Comparison of ENCODE assay signal across 7 mouse cellular contexts in the genomic region with DNA sequence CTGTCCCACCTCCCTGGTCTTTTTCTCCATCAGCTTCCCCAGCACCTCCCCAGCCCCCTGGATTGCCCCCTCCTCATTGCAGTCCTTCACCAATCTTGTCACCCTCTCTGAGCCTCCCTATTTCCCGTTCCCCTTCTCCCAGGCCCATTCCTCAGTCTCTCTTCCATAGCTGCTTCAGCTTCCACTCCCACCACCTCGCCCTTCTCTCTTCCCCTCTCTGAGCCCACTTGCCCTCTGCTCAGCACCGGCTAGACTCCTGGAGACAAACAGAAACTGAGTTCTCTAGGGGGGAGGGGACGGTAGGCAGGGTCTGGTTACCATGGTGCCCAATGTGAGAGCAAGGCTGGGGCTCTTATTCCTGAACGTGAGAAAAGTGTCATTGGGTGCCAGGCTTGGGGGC. TPM values are rescaled to one million over a fixed set of nuclear protein-coding genes. Genes with fewer than 3 reads are reported as not detected.
DNase-seq lines count a peak whose midpoint lies in the region; ATAC-seq and TF ChIP-seq lines count a peak whose summit lies in the region.

No protein-coding gene starts in this region.

- peaks cover 13% of the 10 kb centered on the region for H3K27me3 ChIP-seq in megakaryocyte, embryonic 14.5 days (replicated peaks)
- peaks cover 8% of the 10 kb centered on the region for H3K27me3 ChIP-seq in embryonic facial prominence, embryonic 13.5 days
- no peaks in the 10 kb centered on the region for H3K27me3 ChIP-seq in intestine, postnatal 0 days (replicated peaks; ENCODE audit: control insufficient read depth, insufficient read depth, low read length)

- peaks cover 5% of the 10 kb centered on the region for H3K9me3 ChIP-seq in megakaryocyte, embryonic 14.5 days
- H3K9me3 ChIP-seq in embryonic facial prominence, embryonic 13.5 days: no peaks in the 10 kb centered on the region
- no peaks in the 10 kb centered on the region for H3K9me3 ChIP-seq in intestine, postnatal 0 days (ENCODE audit: control insufficient read depth)

- TF ChIP-seq CTCF in intestine, postnatal 0 days (IDR thresholded peaks at IDR 0.05; ENCODE audit: low read depth): no peak
- TF ChIP-seq CTCF in olfactory bulb, adult 2 months (IDR thresholded peaks at IDR 0.05; ENCODE audit: insufficient read depth, low read depth, low read length): no peak

- under 1% methylated on average over 5 of the region's 5 CpGs for WGBS in embryonic facial prominence, embryonic 13.5 days
- 3% methylated on average over 5 of the region's 5 CpGs for WGBS in intestine, postnatal 0 days
- WGBS in olfactory bulb, adult 2 months: 3% methylated on average over 5 of the region's 5 CpGs

- H3K4me2 ChIP-seq in embryonic facial prominence, embryonic 13.5 days: peak overlapping the region; percentile 80
- H3K4me2 ChIP-seq in intestine, postnatal 0 days (replicated peaks; ENCODE audit: low read depth): peak overlapping the region; percentile 91

- DNase-seq in cerebellum, adult 11 months: no peak

- no peaks in the 10 kb centered on the region for H3K36me3 ChIP-seq in megakaryocyte, embryonic 14.5 days (replicated peaks; ENCODE audit: low read length)
- no peaks in the 10 kb centered on the region for H3K36me3 ChIP-seq in embryonic facial prominence, embryonic 13.5 days
- no peaks in the 10 kb centered on the region for H3K36me3 ChIP-seq in intestine, postnatal 0 days (ENCODE audit: control insufficient read depth, insufficient read depth)

- H3K9ac ChIP-seq in embryonic facial prominence, embryonic 13.5 days: peak overlapping the region; percentile 78
- no peak overlapping the region for H3K9ac ChIP-seq in intestine, postnatal 0 days (ENCODE audit: low read depth, low read length)

- peak overlapping the region; percentile 92 for H3K4me3 ChIP-seq in megakaryocyte, embryonic 14.5 days (replicated peaks)
- H3K4me3 ChIP-seq in embryonic facial prominence, embryonic 13.5 days: peak overlapping the region; percentile 64
- peak overlapping the region; percentile 64 for H3K4me3 ChIP-seq in intestine, postnatal 0 days (ENCODE audit: low read depth, low read length)
- H3K4me3 ChIP-seq in olfactory bulb, adult 2 months (ENCODE audit: insufficient read depth, low read depth, low read length): peak overlapping the region; percentile 86

- TF ChIP-seq POLR2A in olfactory bulb, adult 2 months (IDR thresholded peaks at IDR 0.05; ENCODE audit: insufficient read depth, low read depth, low read length): no peak

- H3K27ac ChIP-seq in embryonic facial prominence, embryonic 13.5 days: peak overlapping the region; percentile 78; the same call in 1 of the 2 replicates
- no peak overlapping the region for H3K27ac ChIP-seq in intestine, postnatal 0 days (ENCODE audit: low read depth, low read length)
- H3K27ac ChIP-seq in olfactory bulb, adult 2 months (ENCODE audit: insufficient read depth, low read depth, low read length): no peak overlapping the region

- ATAC-seq in megakaryocyte, adult 5-6 weeks (ENCODE audit: poor library complexity, severe bottlenecking): no peak
- no peak for ATAC-seq in embryonic facial prominence, embryonic 13.5 days (ENCODE audit: insufficient number of reproducible peaks, insufficient read depth, low FRiP score, low TSS enrichment, low read depth)
- ATAC-seq in intestine, postnatal 0 days: no peak
- ATAC-seq in granulocyte monocyte progenitor cell, adult 5-6 weeks (replicated peaks; ENCODE audit: poor library complexity, severe bottlenecking): no peak

- peaks cover 22% of the 10 kb centered on the region for H3K4me1 ChIP-seq in megakaryocyte, embryonic 14.5 days
- H3K4me1 ChIP-seq in embryonic facial prominence, embryonic 13.5 days: peaks cover 14% of the 10 kb centered on the region
- H3K4me1 ChIP-seq in intestine, postnatal 0 days (replicated peaks; ENCODE audit: control insufficient read depth, insufficient read depth, low read length): 0 out of 2 replicates have a peak, but pooled peaks cover 2% of the 10 kb centered on the region
- peaks cover 11% of the 10 kb centered on the region for H3K4me1 ChIP-seq in olfactory bulb, adult 2 months (ENCODE audit: control insufficient read depth, insufficient read depth, low read length)

RNA-seq across cellular contexts. Expression of a gene that starts 9.1 kb away (rescaled TPM):
- polyA plus RNA-seq in megakaryocyte, embryonic 14.5 days (2012; ENCODE audit: insufficient read depth, low replicate concordance): not detected in 2 replicates
- 0.29 TPM in 1 of 2 replicates, not detected in the other for total RNA-seq in megakaryocyte, adult 5-6 weeks (2015)
- 0.22 TPM in 1 of 2 replicates, not detected in the other for total RNA-seq in megakaryocyte, adult 5-6 weeks (2017)
- polyA plus RNA-seq in embryonic facial prominence, embryonic 13.5 days (2015; fragmentation: Nextera tagmentation; extraction: Ambion mirVana): 4.1 and 4.9 TPM in 2 replicates
- 0.55 and 0.58 TPM in 2 replicates for polyA plus RNA-seq in intestine, postnatal 0 days (2015; fragmentation: Nextera tagmentation; extraction: Ambion mirVana)
- polyA plus RNA-seq in olfactory bulb, adult 2 months (2012; ENCODE audit: insufficient read depth, insufficient read length, low replicate concordance, missing spikeins): not detected in 2 replicates
- total RNA-seq in granulocyte monocyte progenitor cell, adult 5-6 weeks (2014; fragmentation: Nextera tagmentation): 1.1 TPM in 1 of 2 replicates, not detected in the other
- 0.15 TPM in 1 of 2 replicates, not detected in the other for total RNA-seq in granulocyte monocyte progenitor cell, adult 5-6 weeks (2017)

RNA-seq across cellular contexts. Expression of a gene that starts 10.9 kb away (rescaled TPM):
- polyA plus RNA-seq in megakaryocyte, embryonic 14.5 days (2012; ENCODE audit: insufficient read depth, low replicate concordance): not detected in 2 replicates
- 0.42 TPM in 1 of 2 replicates, not detected in the other for total RNA-seq in megakaryocyte, adult 5-6 weeks (2015)
- not detected in 2 replicates for total RNA-seq in megakaryocyte, adult 5-6 weeks (2017)
- polyA plus RNA-seq in embryonic facial prominence, embryonic 13.5 days (2015; fragmentation: Nextera tagmentation; extraction: Ambion mirVana): 0.19 and 1.4 TPM in 2 replicates
- polyA plus RNA-seq in intestine, postnatal 0 days (2015; fragmentation: Nextera tagmentation; extraction: Ambion mirVana): 0.51 and 0.60 TPM in 2 replicates
- polyA plus RNA-seq in olfactory bulb, adult 2 months (2012; ENCODE audit: insufficient read depth, insufficient read length, low replicate concordance, missing spikeins): not detected in 2 replicates
- 4.1 TPM in 1 of 2 replicates, not detected in the other for total RNA-seq in granulocyte monocyte progenitor cell, adult 5-6 weeks (2014; fragmentation: Nextera tagmentation)
- total RNA-seq in granulocyte monocyte progenitor cell, adult 5-6 weeks (2017): 1.8 and 2.4 TPM in 2 replicates

RNA-seq across cellular contexts. Expression of a gene that starts 54.1 kb away (rescaled TPM):
- polyA plus RNA-seq in megakaryocyte, embryonic 14.5 days (2012; ENCODE audit: insufficient read depth, low replicate concordance): not detected in 2 replicates
- not detected in 2 replicates for total RNA-seq in megakaryocyte, adult 5-6 weeks (2015)
- total RNA-seq in megakaryocyte, adult 5-6 weeks (2017): not detected in 2 replicates
- 1.5 and 1.6 TPM in 2 replicates for polyA plus RNA-seq in embryonic facial prominence, embryonic 13.5 days (2015; fragmentation: Nextera tagmentation; extraction: Ambion mirVana)
- 0.35 and 0.54 TPM in 2 replicates for polyA plus RNA-seq in intestine, postnatal 0 days (2015; fragmentation: Nextera tagmentation; extraction: Ambion mirVana)
- not detected in 2 replicates for polyA plus RNA-seq in olfactory bulb, adult 2 months (2012; ENCODE audit: insufficient read depth, insufficient read length, low replicate concordance, missing spikeins)
- not detected in 2 replicates for total RNA-seq in granulocyte monocyte progenitor cell, adult 5-6 weeks (2014; fragmentation: Nextera tagmentation)
- total RNA-seq in granulocyte monocyte progenitor cell, adult 5-6 weeks (2017): not detected in 2 replicates
